Mouse (Mus musculus): ENCODE measurements around the gene Asb16.

GRCm38 (mm10) chr11:102219994-102220346, 48.6 kb upstream of the Asb16 start:
- no peak for TF ChIP-seq CTCF (IDR thresholded peaks at IDR 0.05; ENCODE audit: low read depth)
- TF ChIP-seq EP300 (IDR thresholded peaks at IDR 0.05; ENCODE audit: low read depth) = no peak

Data from liver, embryonic 14.5 days (tissue).